Mouse (Mus musculus) neural tube, embryonic 13.5 days (tissue): ENCODE measurements around the gene Uhrf1bp1. TPM values are rescaled to one million over a fixed set of nuclear protein-coding genes. Genes with fewer than 3 reads are reported as not detected.

ENCODE experiments used
- ATAC-seq: fragments of 200-750 bp; cut with Nextera tagmentation; 2 replicates; pipeline ENCODE4 v1.8.0; 2017; ENCODE audit warnings: low read depth, mild to moderate bottlenecking, moderate TSS enrichment, moderate library complexity
- H3K27ac ChIP-seq: fragments of 300-500 bp; sonication (generic); replicated peaks from 2 replicates; pipeline ENCODE4 v1.5.1; 2015; ENCODE audit warnings: moderate library complexity, mild to moderate bottlenecking, inconsistent platforms
- H3K27me3 ChIP-seq: fragments of 300-500 bp; sonication (generic); 2 replicates; pipeline ENCODE4 v1.6.1; 2015; ENCODE audit warnings: mild to moderate bottlenecking, inconsistent platforms
- H3K36me3 ChIP-seq: fragments of 300-500 bp; sonication (generic); 2 replicates; pipeline ENCODE4 v1.6.1; 2015; ENCODE audit warnings: mild to moderate bottlenecking, inconsistent platforms
- H3K4me1 ChIP-seq: fragments of 300-500 bp; sonication (generic); replicated peaks from 2 replicates; pipeline ENCODE4 v1.6.1; 2015; ENCODE audit warnings: inconsistent platforms
- H3K4me2 ChIP-seq: fragments of 300-500 bp; sonication (generic); 2 replicates; pipeline ENCODE4 v1.6.1; 2015; ENCODE audit warnings: inconsistent platforms, mild to moderate bottlenecking, moderate library complexity
- H3K4me3 ChIP-seq: fragments of 300-500 bp; sonication (generic); 2 replicates; pipeline ENCODE4 v1.5.1; 2015; ENCODE audit warnings: mild to moderate bottlenecking, inconsistent platforms
- H3K9ac ChIP-seq: fragments of 300-500 bp; sonication (generic); 2 replicates; pipeline ENCODE4 v1.6.1; 2015; ENCODE audit warnings: moderate library complexity, mild to moderate bottlenecking, inconsistent platforms
- H3K9me3 ChIP-seq: fragments of 300-500 bp; sonication (generic); 2 replicates; pipeline ENCODE4 v1.6.1; 2016; ENCODE audit warnings: inconsistent platforms
- WGBS: fragments of 180-500 bp; shearing (Covaris S2); methylation state at CpG from one replicate; pipeline ENCODE4 v1.1.7; 2015; 5-methylcytosine and 5-hydroxymethylcytosine counted together
- polyA plus RNA-seq: library from polyadenylated mRNA; unstranded; fragments of >200 nt; fragmentation: Nextera tagmentation; extraction: Ambion mirVana; gene quantifications from 2 replicates; pipeline ENCODE4 v1.2.1, GENCODE M21; 2015

Gene Uhrf1bp1
- 5.1 and 6.0 TPM in 2 replicates for polyA plus RNA-seq

DNA sequence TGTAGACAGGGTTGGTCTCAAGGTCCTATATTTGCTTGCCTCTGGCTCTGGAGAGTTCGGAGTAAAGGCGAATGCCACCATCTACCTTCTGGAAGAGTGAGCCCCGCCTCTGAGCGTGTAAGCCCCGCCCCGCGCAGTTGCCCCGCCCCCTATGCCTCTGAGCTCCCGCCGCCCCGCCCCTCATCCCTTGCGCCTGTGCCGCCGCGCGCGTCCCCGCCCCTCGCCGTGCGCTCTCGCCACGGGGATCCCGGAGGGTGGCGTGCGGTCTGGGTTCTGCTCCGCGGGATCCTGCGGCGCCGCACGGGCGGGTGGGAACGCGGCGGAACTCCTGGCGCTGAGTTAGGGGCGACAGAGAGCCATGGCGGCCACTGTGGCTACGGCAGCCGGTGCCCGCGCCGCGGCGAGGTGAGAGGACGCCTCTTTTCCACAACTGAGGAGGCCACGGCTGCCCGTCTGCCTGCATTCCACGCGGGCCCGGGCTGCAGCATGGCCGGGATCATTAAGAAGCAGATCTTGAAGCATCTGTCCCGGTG is at the start of gene Uhrf1bp1:
TSS of gene Uhrf1bp1 (plus strand) at position 177 of the 533 bp plus-strand sequence.
- H3K9me3 ChIP-seq: no peaks in the 10 kb centered on the region
- H3K27me3 ChIP-seq: no peaks in the 10 kb centered on the region
- ATAC-seq: peak; percentile 88
- H3K4me2 ChIP-seq: peak within 1 kb of the TSS; percentile 89
- peak within 1 kb of the TSS; percentile 87 for H3K27ac ChIP-seq
- peak within 1 kb of the TSS; percentile 91 for H3K9ac ChIP-seq
- H3K4me3 ChIP-seq: peak within 1 kb of the TSS; percentile 90
- peaks cover 31% of the 10 kb centered on the region for H3K36me3 ChIP-seq
- H3K4me1 ChIP-seq: peaks cover 40% of the 10 kb centered on the region
- under 1% methylated on average over 54 of the region's 54 CpGs for WGBS

DNA sequence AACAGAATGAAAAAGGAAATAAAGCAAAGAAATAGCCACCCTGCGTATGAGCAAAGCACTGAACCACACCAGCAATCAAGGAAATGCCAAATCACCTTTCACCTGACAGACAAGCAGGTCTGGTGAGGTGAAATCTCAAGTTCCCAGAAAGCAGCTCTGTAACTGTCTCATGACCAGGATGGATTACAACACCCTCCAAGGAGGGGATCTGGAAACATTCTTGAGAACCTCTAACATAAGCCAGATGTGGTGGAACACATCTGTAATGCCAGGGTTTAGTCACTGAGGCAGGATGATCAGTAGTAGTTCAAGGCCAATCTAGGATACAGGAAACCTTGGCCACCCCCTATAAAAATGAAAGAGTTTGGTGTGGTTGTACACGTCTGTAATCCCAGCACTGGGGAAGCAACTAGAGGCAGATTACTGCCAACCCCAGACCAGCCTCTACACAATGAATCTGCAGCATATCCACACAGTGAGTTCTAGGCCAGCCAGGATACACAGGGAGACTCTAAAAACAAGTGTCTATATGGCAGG is 48.6 kb upstream of the Uhrf1bp1 start:
- Histone ChIP-seq H3K9ac (no peak overlapping the region), H3K9me3 (no peaks in the 10 kb centered on the region), H3K4me3 (no peak overlapping the region), H3K36me3 (no peaks in the 10 kb centered on the region), H3K4me2 (no peak overlapping the region), H3K27ac (no peak overlapping the region), H3K4me1 (peaks cover 15% of the 10 kb centered on the region), H3K27me3 (no peaks in the 10 kb centered on the region)
- ATAC-seq: no peak
- WGBS: 84% methylated on average over 2 of the region's 2 CpGs

DNA sequence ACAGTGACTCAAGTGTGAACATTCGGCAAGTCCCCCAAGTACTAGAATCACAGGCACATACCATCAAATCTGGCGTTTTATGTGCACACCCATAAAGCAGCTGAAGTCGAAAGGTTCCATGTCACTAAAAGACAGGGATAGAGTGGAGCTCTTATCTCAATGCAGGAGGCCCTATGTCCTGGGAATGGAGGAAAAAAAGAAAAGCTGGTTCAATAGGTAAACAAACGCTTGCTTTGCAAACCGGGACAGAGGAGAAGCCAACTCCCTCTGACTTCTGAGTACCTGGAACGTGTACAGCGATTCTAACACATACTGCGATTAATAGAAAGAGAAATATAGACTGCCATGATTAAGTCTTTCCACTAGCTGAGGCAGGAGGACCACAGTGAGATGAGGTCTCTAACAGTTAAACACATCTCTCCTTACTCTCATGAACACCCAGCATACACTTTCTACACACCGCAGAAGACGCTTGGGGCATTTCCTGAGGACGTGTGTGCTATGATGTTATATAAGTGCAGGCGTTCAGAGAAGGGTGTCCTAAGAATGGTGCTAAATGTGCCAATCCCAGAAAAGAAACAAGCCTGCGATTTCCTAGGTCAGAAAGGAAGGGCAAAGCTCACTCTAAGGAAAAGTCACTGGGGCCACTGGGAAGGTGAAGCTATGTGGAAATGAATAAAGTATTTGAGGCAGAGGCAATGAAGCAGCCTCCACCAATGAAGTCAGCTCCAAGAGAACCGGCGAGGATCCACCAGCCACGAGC is 45.5 kb upstream of the Uhrf1bp1 start:
- no peak overlapping the region for H3K27ac ChIP-seq
- no peaks in the 10 kb centered on the region for H3K9me3 ChIP-seq
- no peaks in the 10 kb centered on the region for H3K27me3 ChIP-seq
- no peak overlapping the region for H3K9ac ChIP-seq
- H3K4me2 ChIP-seq: no peak overlapping the region
- no peaks in the 10 kb centered on the region for H3K36me3 ChIP-seq
- H3K4me3 ChIP-seq: no peak overlapping the region
- peaks cover 11% of the 10 kb centered on the region; the same call in 1 of the 2 replicates for H3K4me1 ChIP-seq
- no peak for ATAC-seq
- 91% methylated on average over 16 of the region's 16 CpGs for WGBS

DNA sequence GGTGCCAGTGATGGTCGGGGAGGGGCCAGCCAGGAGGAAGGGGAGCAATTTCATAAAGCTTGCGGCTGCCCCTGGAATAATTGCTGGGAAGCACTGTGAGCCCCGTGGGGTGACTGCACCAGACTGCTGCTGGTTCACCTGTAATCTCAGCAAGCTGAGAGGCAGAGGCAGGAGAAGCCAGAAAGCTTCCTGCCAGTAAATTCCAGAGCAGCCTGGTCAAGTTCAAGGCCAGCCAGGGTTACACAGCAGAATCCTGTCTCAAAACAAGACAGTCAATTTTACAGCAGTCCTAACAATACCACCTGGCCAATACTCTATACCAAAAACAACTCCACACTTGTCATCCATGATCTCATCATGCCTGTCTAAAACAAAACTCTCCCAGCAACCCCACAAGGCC is 44.3 kb upstream of the Uhrf1bp1 start:
- Histone ChIP-seq H3K36me3 (no peaks in the 10 kb centered on the region), H3K4me1 (peaks cover 8% of the 10 kb centered on the region; the same call in 1 of the 2 replicates), H3K9ac (no peak overlapping the region), H3K27me3 (no peaks in the 10 kb centered on the region), H3K4me2 (no peak overlapping the region), H3K9me3 (no peaks in the 10 kb centered on the region), H3K4me3 (no peak overlapping the region), H3K27ac (no peak overlapping the region)
- WGBS: 79% methylated on average over 3 of the region's 3 CpGs
- ATAC-seq: no peak

DNA sequence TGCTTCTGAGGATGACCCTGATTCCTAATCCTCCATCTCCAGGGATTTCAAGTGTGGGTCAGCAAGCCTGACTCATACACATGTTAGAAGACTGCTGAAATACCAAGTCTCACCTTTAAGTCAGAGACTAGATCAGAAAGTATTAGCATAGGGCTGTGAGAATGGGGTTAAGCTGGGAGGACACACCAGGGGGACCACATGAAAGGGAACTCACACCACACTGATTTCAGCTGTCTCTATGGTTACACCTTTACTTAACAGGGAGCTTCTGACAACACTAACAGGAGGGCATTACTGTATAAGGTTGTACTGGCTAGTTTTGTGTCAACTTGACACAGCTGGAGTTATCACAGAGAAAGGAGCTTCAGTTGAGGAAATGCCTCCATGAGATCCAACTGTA is 41.6 kb upstream of the Uhrf1bp1 start:
- H3K4me3 ChIP-seq: no peak overlapping the region
- H3K27ac ChIP-seq: no peak overlapping the region
- no peaks in the 10 kb centered on the region for H3K36me3 ChIP-seq
- H3K4me2 ChIP-seq: no peak overlapping the region
- no peak overlapping the region for H3K9ac ChIP-seq
- H3K4me1 ChIP-seq: peaks cover 32% of the 10 kb centered on the region
- H3K9me3 ChIP-seq: no peaks in the 10 kb centered on the region
- H3K27me3 ChIP-seq: no peaks in the 10 kb centered on the region
- ATAC-seq: no peak

DNA sequence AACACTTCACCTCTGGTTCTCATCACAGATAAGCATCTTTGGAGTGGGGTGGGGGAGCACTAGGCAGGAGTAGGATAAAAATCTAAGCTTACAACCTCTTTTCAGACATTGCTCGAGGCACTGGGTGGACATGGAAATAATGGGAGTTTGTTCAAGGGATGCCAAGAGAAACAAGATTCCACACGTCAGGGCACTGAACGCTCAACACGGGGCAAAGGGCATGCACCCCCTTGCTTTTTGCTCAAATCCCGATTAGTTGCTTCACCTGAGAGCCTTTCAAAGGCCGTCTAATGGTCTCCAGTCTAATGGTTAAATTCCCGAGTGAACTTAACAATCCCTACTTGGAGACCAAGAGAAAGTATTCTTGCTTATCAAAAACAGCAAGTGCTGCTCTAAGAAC is 37.2 kb upstream of the Uhrf1bp1 start:
- Histone ChIP-seq H3K9ac (peak overlapping the region; percentile 96), H3K27me3 (no peaks in the 10 kb centered on the region), H3K36me3 (no peaks in the 10 kb centered on the region), H3K4me1 (peaks cover 34% of the 10 kb centered on the region), H3K4me2 (peak overlapping the region; percentile 94), H3K27ac (no peak overlapping the region), H3K9me3 (no peaks in the 10 kb centered on the region), H3K4me3 (peak overlapping the region; percentile 99)
- ATAC-seq: no peak
- WGBS: 34% methylated on average over 7 of the region's 7 CpGs

DNA sequence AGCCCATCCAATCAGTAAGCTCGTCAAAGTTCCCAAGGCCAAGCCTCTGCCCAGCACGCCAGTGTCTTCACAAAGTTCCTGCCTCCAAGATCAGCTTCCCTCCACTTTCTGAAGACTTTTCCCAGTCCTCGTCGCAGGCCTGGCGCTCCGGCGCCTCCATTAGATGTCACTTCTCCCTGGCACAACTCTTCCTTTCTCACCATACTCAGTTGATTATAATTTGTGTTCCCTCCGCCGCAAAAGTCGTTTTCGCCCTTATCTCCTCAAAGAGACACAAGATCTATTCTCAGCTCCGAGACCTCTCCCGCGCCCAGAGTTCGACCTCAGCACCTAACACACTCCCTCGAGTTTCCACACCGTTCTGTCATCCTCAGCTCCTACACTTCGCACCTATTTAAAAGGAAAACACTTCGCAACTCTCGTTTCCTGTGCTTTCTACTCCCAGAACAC is 36.7 kb upstream of the Uhrf1bp1 start:
- H3K4me3 ChIP-seq: peak overlapping the region; percentile 99
- H3K27me3 ChIP-seq: no peaks in the 10 kb centered on the region
- ATAC-seq: no peak
- peaks cover 34% of the 10 kb centered on the region for H3K4me1 ChIP-seq
- under 1% methylated on average over 20 of the region's 20 CpGs for WGBS
- H3K4me2 ChIP-seq: peak overlapping the region; percentile 94
- no peaks in the 10 kb centered on the region for H3K9me3 ChIP-seq
- H3K27ac ChIP-seq: peak overlapping the region; percentile 84
- H3K36me3 ChIP-seq: no peaks in the 10 kb centered on the region
- H3K9ac ChIP-seq: peak overlapping the region; percentile 96

DNA sequence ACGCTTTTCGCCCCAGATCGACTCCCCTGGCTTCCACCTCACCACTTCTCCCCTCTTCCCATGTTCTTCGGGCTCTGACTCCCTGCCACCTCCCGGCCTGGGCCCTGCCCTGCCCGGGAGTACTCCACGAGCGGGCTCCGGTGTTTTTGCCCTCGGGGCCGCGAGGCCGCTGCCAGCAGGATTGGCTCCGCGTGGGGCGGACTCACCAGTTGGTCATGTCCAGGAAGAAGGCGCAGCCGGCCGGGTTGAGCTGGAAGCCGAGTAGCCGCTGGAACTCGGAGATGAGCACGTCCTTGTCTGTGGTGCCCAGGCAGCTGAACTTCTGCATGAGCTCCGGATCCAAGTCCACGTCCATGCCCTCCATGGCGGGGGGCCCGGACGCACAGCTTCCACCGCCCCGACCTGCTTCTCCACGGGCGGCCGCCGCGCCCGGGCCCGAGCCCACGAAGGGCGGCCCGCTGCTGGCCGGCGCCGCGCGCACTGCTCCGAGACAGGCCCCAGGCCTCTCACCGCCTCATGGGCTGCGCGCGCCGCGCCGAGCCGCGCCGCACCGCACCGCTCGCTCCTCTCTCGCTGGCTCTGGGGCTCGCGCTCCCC is 36.2 kb upstream of the Uhrf1bp1 start:
- H3K4me2 ChIP-seq: peak overlapping the region; percentile 94
- WGBS: under 1% methylated on average over 57 of the region's 62 CpGs
- no peaks in the 10 kb centered on the region for H3K27me3 ChIP-seq
- ATAC-seq: peak; percentile 92
- peak overlapping the region; percentile 96 for H3K9ac ChIP-seq
- H3K4me1 ChIP-seq: peaks cover 34% of the 10 kb centered on the region
- H3K4me3 ChIP-seq: peak overlapping the region; percentile 99
- no peaks in the 10 kb centered on the region for H3K9me3 ChIP-seq
- no peaks in the 10 kb centered on the region for H3K36me3 ChIP-seq
- peak overlapping the region; percentile 84 for H3K27ac ChIP-seq

DNA sequence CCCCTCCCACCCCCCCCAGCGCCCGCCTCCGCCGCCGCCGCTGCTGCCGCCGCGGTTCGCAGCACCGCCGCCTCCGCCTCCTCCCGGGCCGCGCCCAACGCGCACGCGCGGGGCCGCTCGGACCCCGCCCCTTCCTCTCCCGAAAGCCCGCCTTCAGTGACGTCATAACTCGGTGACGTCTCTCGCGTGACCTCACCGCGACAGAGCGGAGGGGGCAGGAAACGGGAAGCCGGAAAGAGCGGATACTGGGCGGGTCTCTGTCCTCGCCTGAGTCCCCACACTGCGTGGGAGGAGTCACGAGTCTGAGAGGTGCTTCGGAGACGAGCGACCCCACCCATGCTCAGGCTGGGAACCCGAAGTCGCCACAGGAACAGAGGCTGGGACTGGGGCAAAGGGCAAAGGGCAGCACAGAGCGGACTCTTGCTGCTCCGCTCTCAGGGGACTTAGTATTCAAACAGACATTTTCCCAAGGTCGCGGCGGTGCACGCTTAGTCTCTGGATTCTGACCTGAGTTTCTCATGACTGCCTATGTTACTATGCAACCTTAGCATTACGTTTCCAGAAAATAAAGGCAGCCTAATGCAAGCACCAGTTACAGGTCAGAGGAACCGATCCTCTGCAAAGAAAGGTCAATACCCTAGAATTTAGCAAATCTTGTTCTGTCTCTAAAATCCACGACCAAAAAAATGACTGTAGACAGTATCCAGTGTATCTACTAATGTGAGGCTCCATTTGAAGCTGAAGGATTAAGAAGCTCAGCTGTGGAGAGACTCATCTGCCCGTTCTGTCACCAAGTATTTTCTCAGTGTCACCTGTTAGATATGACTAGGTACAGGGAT is 35.5 kb upstream of the Uhrf1bp1 start, which contains the start of gene D17Wsu92e:
TSS of gene D17Wsu92e (minus strand) at position 81 of the 839 bp plus-strand sequence.
- 3% methylated on average over 35 of the region's 56 CpGs for WGBS
- H3K9me3 ChIP-seq: no peaks in the 10 kb centered on the region

DNA sequence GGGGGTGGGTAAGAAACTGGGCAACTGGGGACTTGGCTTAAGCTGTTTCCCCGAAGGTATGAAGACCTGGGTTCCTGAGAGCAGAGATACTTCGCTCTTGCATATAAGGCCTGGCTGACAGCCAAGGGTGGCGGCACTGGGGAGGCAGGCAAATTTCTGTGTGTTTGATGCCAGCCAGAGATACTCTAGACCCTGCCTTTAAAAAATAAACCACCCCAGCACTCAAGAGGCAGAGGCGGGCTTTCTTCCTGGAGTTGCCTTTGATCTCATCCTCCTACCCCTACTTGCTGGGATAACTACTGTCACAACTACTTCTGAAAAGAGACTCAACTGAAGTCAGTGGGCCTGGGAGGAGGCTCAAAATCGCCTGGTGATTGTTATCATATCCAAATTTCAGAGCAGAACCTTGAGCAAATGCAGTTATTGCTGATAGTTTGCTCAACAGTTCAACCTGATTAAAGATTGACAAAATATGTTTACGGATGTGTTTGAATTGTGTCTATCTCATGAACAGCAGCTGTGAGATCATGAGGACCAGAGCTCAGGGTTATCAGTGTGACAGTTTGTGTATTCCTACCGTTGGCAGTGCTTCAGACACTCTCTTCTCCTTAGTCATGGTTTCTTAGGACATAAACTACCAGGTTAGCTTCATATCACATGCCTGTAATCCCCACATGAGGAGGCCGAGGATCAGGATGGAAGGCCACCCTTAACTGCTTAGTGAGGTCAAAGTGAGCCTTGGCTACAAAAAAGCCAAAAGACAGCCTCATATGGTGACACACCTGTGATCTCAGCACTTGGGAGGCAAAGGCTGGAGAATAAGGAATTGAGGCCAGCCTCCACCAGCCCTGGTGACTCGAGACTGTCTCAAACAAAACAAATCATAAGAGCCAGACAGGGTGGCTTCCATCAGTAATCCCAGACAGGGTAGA is 34.6 kb upstream of the Uhrf1bp1 start:
- H3K27ac ChIP-seq: peak overlapping the region; percentile 90
- peak overlapping the region; percentile 94 for H3K4me2 ChIP-seq
- H3K4me3 ChIP-seq: peak overlapping the region; percentile 99
- H3K4me1 ChIP-seq: peaks cover 41% of the 10 kb centered on the region
- no peaks in the 10 kb centered on the region for H3K36me3 ChIP-seq
- no peak for ATAC-seq
- H3K9me3 ChIP-seq: no peaks in the 10 kb centered on the region
- no peaks in the 10 kb centered on the region for H3K27me3 ChIP-seq
- H3K9ac ChIP-seq: peak overlapping the region; percentile 81
- WGBS: 68% methylated on average over 9 of the region's 9 CpGs

More for the DNA sequence above, 35.5 kb upstream of the Uhrf1bp1 start, which contains the start of gene D17Wsu92e:
- Histone ChIP-seq H3K36me3 (no peaks in the 10 kb centered on the region), H3K9ac (peak within 1 kb of the TSS; percentile 96), H3K4me3 (peak within 1 kb of the TSS; percentile 99), H3K27ac (peak within 1 kb of the TSS; percentile 90), H3K27me3 (no peaks in the 10 kb centered on the region), H3K4me2 (peak within 1 kb of the TSS; percentile 94), H3K4me1 (peaks cover 34% of the 10 kb centered on the region)
- peak; percentile 97 for ATAC-seq
